Mouse (Mus musculus) cerebellum, adult 2 months (tissue): ENCODE results near the gene 1500011B03Rik. TPM values are rescaled to one million over a fixed set of nuclear protein-coding genes. Genes with fewer than 3 reads are reported as not detected.

Source experiments
- DNase-seq, 2 experiments: peaks; one replicate each; pipeline ENCODE4 v3.0.0; 2021
- H3K27ac ChIP-seq: fragments of 200-500 bp; 2 replicates; pipeline ENCODE4 v1.5.1; 2012; ENCODE audit warnings: low read length, control low read depth, inconsistent platforms; ENCODE audit not compliant: insufficient read depth
- H3K27me3 ChIP-seq: fragments of 200-500 bp; 2 replicates; pipeline ENCODE4 v1.6.1; 2012; ENCODE audit warnings: inconsistent platforms, mild to moderate bottlenecking, low read length, moderate library complexity; ENCODE audit not compliant: control insufficient read depth, insufficient read depth
- H3K4me1 ChIP-seq: fragments of 200-500 bp; 2 replicates; pipeline ENCODE4 v1.6.1; 2011; ENCODE audit warnings: low read length; ENCODE audit not compliant: control insufficient read depth, insufficient read depth
- H3K4me3 ChIP-seq: fragments of 200-500 bp; replicated peaks from 2 replicates; pipeline ENCODE3; 2011; ENCODE audit warnings: mild to moderate bottlenecking, low read depth, low read length, control low read depth; ENCODE audit not compliant: insufficient read depth
- CTCF ChIP-seq: fragments of 200-500 bp; IDR thresholded peaks from 2 replicates; pipeline ENCODE4 v1.5.1; 2011; ENCODE audit warnings: low read depth, mild to moderate bottlenecking, control low read depth, low read length, moderate library complexity, borderline replicate concordance; ENCODE audit not compliant: insufficient read depth
- POLR2A ChIP-seq: fragments of 200-500 bp; IDR thresholded peaks from 2 replicates; pipeline ENCODE4 v1.6.1; 2011; ENCODE audit warnings: low read length, control low read depth, borderline replicate concordance; ENCODE audit not compliant: insufficient read depth
- WGBS: fragments of 180-500 bp; shearing (Covaris S2); methylation state at CpG from one replicate; pipeline ENCODE4 v1.1.7; 2018; 5-methylcytosine and 5-hydroxymethylcytosine counted together
- polyA plus RNA-seq: library from polyadenylated mRNA; depleted of rRNA; stranded (reverse); fragments of >200 nt; gene quantifications from 2 replicates; pipeline ENCODE4 v1.2.3, GENCODE M21; 2012

The 1500011B03Rik gene
- polyA plus RNA-seq, 1 experiment = 230 TPM

DNA sequence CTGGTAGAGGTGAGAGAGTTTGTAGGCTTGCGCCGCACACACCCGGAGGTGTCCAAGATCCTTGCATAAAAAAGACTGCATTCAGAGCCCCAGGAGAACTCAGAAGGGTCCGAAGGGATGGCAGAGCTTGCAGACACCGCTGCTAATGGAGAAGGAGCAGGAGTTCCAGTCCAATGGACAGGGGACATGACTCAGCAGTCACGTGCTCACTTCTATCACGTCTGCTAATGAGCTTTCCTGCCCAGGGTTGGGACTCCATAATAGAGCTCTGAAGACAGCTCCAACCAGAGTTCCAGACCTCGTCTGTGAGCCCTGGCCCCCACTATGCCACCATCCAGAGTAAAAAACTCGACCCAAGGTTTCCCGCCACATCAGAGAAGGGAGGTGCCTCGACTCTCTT lies 5.1 kb downstream of the 1500011B03Rik start:
- Histone ChIP-seq H3K27me3 (no peaks in the 10 kb centered on the region), H3K4me3 (no peak overlapping the region), H3K4me1 (no peaks in the 10 kb centered on the region), H3K27ac (no peak overlapping the region)
- 71% methylated on average over 11 of the region's 11 CpGs for WGBS
- no peak for TF ChIP-seq POLR2A
- TF ChIP-seq CTCF = no peak
- peak in 1 of 2 experiments; percentile 11 for DNase-seq

- 54% methylated on average over 6 of the region's 6 CpGs for WGBS
These were observed 6.7 kb downstream of the 1500011B03Rik start for GRCm38 (mm10) chr5:114816599-114816998.

GRCm38 (mm10) chr5:114813525-114814181 lies 9.6 kb downstream of the 1500011B03Rik start:
- under 1% methylated on average over 50 of the region's 50 CpGs for WGBS
- DNase-seq = peak; percentile 91 to 92
- Histone ChIP-seq H3K27ac (no peak overlapping the region), H3K4me1 (peaks cover 8% of the 10 kb centered on the region; the same call in 1 of the 2 replicates), H3K4me3 (peak overlapping the region; percentile 67), H3K27me3 (no peaks in the 10 kb centered on the region)
- TF ChIP-seq POLR2A = peak; percentile 91
- TF ChIP-seq CTCF = no peak

More at GRCm38 (mm10) chr5:114816599-114816998, 6.7 kb downstream of the 1500011B03Rik start:
- Histone ChIP-seq H3K27me3 (no peaks in the 10 kb centered on the region), H3K4me1 (peaks cover 3% of the 10 kb centered on the region; the same call in 1 of the 2 replicates), H3K4me3 (no peak overlapping the region), H3K27ac (no peak overlapping the region)
- TF ChIP-seq CTCF = no peak
- TF ChIP-seq POLR2A = no peak
- DNase-seq = peak; percentile 6 to 12

- H3K27me3 ChIP-seq = no peaks in the 10 kb centered on the region
- WGBS = 81% methylated on average over 5 of the region's 5 CpGs
- no peak overlapping the region for H3K4me3 ChIP-seq
- peaks cover 11% of the 10 kb centered on the region; the same call in 1 of the 2 replicates for H3K4me1 ChIP-seq
- no peak for TF ChIP-seq CTCF
- no peak for TF ChIP-seq POLR2A
- no peak for DNase-seq
- H3K27ac ChIP-seq = no peak overlapping the region
These were observed 13.4 kb downstream of the 1500011B03Rik start for GRCm38 (mm10) chr5:114809826-114810225.

GRCm38 (mm10) chr5:114809181-114809756 lies 14.0 kb downstream of the 1500011B03Rik start:
- Histone ChIP-seq H3K4me1 (peaks cover 12% of the 10 kb centered on the region), H3K27ac (no peak overlapping the region), H3K4me3 (no peak overlapping the region), H3K27me3 (no peaks in the 10 kb centered on the region)
- DNase-seq = no peak
- TF ChIP-seq POLR2A = no peak
- 43% methylated on average over 10 of the region's 10 CpGs for WGBS

DNA sequence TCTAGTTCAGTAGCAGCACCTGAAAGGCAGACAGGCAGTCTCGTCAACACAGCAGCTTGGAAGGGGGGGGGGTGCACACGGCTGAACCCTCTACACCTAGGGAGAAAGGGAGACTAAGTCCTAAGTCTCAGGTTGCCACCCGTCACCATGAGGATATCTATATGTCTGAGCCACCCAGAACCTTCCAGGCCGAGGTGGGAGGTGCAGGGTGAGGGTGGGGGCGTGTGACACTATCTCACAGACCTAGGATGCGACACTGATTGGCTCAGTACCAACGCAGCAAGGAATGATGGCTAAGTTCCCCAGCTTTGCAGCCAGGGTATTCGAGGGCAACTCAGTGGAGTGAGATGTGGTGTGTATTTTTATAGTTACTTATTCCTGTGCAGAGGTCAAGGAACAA lies 14.9 kb downstream of the 1500011B03Rik start:
- no peak for TF ChIP-seq POLR2A
- no peak for TF ChIP-seq CTCF
- Histone ChIP-seq H3K27me3 (no peaks in the 10 kb centered on the region), H3K4me1 (peaks cover 15% of the 10 kb centered on the region), H3K4me3 (no peak overlapping the region), H3K27ac (no peak overlapping the region)
- no peak for DNase-seq
- 64% methylated on average over 8 of the region's 8 CpGs for WGBS

DNA sequence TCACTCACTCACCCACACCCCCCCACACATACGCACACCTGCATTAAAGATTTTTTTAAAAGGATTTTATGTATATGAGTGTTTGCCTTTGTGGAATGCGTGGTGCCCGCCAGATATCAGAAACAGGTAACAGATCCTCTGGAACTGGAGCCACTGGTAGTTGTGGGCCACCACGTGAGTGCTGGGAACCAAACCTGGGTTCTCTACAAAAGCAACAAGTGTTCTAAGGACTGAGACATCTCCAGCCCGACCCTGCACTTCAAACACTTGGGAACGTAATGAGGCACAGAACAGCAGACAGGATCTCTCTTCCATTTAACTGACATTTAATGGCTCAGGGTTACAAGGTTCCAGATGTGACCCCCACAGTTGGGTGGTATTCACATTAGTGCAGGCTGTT lies 15.4 kb downstream of the 1500011B03Rik start:
- 79% methylated on average over 6 of the region's 6 CpGs for WGBS
- no peaks in the 10 kb centered on the region for H3K27me3 ChIP-seq
- no peak overlapping the region for H3K4me3 ChIP-seq
- peaks cover 15% of the 10 kb centered on the region for H3K4me1 ChIP-seq
- H3K27ac ChIP-seq = no peak overlapping the region
- DNase-seq = no peak
- no peak for TF ChIP-seq CTCF

- no peak for DNase-seq
- Histone ChIP-seq H3K4me3 (no peak overlapping the region), H3K27me3 (no peaks in the 10 kb centered on the region), H3K27ac (no peak overlapping the region), H3K4me1 (peaks cover 15% of the 10 kb centered on the region)
- TF ChIP-seq CTCF = no peak
- no peak for TF ChIP-seq POLR2A
- 23% methylated on average over 8 of the region's 8 CpGs for WGBS
These were observed 15.8 kb downstream of the 1500011B03Rik start for GRCm38 (mm10) chr5:114807468-114807867.
